Mouse (Mus musculus) urinary bladder, adult 18-20 months (tissue): Measurements from ENCODE around the gene Troap.
A peak's percentile ranks its signal among the peaks of the same experiment; 100 is the strongest.

Experiments used
- DNase-seq, 2 experiments: peaks; one replicate each; pipeline ENCODE4 v3.0.0; 2022; ENCODE audit warnings: low spot score in 2 of 2, mixed read lengths in 2 of 2

Troap gene

GRCm38 (mm10) chr15:99074019-99074599, at the start of gene Troap:
Gene Troap (plus strand): TSS chr15:99074575.
- DNase-seq, result no peak

GRCm38 (mm10) chr15:99024668-99025314, 49.6 kb upstream of the Troap start:
- DNase-seq, result peak; percentile 48 to 67

DNA sequence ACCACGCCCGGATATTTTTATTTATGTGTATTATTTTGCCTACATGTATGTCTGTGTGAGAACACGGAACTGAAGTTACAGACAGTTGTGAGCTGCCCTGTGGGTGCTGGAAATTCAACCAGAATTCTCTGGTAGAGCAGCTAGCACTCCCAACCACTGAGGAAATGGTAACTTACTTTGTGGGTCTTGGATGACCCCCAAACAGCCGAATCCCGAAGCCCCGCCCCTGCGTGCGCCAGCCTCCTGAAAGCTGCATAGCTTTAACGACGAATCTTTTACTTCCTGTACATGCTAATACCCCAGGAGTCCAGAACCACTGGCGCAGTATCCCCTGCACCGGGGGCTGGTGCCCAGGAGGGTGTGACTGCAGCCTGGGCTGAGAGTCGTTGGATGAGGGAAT, 49.0 kb upstream of the Troap start:
- no peak for DNase-seq

GRCm38 (mm10) chr15:99026259-99026658, 48.1 kb upstream of the Troap start:
- no peak for DNase-seq

- DNase-seq, result no peak
Measured at GRCm38 (mm10) chr15:99027116-99027515, 47.3 kb upstream of the Troap start.

DNA sequence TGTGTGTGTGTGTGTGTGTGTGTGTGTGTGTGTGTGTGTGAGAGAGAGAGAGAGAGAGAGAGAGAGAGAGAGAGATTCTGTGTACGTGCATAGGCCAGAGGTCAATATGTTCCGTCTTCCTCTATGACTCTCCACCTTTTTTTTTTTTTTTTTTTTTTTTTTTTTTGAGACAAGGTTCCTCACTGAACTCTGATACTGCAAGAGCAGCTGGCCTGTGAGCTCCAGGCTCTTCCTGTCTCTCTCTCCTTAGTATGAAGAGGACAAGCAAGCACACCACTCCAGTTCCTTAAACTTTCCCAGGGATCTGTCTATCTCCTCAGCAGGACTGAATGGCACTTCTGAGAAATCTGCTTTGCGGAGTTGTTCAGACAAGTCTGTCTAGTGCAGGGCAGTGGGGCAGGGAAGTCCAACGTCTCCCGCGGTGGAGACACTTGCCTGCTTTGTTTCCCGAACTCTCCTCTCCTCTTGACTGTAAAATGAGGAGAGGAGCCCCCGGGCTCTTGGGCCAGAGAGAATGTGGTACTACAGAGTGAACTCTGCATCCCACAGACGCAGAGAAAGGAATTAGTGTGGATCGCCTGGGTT, 45.4 kb upstream of the Troap start:
- no peak for DNase-seq

- DNase-seq, result peak; percentile 86 to 96
Measured at GRCm38 (mm10) chr15:99029619-99030584, 44.5 kb upstream of the Troap start, which contains the start of gene Tuba1c. Gene Tuba1c (plus strand): TSS chr15:99029891.

GRCm38 (mm10) chr15:99030585-99031387, 43.6 kb upstream of the Troap start:
- DNase-seq, result peak; percentile 65 to 76

DNA sequence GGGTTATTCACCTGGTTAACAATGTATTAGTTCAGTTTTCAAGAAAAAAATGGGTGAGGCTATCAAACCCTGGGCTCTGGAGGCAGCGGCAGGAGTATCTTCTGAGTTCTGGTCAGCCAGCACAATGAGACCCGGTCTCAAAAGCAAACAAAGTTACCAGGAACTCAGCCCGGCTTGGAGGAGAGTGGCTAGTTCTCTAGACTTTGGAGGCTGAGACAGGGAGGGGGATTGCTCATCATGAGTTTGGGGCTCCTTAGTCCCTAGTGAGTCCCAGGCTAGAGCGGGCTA, 43.0 kb upstream of the Troap start:
- no peak for DNase-seq

DNA sequence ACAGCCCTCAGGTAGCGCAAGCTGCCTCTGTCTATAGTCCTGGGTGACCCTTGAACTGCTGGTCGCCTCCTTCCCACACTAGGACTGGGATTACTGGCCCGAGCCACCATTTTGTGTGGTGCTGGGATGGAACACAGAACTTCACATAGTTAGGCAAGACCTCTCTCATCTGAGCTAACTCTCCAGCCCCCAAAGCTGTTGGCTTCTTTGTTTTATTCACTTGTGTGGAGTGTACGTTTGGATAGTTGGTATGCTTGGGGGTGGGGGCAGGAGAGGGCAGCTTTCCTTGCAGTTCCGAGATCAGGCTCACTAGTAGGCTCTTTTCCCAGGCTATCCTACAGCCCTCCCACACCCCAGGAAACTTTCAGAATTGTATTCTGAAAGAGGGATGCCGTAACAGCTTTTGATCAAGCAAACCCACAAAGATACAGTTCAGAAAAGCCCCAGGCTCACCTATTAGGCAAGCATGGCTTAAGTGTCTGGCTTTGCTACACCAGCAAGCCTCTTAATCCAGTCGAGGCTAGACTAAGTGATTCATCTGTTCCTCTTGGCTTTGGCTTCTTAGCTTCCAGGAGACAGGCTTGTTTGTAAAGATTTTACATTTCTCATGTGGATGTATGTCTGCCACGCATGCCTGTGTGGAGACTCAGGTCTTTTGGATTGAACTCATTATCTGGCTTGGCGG, 42.2 kb upstream of the Troap start:
- no peak for DNase-seq

DNA sequence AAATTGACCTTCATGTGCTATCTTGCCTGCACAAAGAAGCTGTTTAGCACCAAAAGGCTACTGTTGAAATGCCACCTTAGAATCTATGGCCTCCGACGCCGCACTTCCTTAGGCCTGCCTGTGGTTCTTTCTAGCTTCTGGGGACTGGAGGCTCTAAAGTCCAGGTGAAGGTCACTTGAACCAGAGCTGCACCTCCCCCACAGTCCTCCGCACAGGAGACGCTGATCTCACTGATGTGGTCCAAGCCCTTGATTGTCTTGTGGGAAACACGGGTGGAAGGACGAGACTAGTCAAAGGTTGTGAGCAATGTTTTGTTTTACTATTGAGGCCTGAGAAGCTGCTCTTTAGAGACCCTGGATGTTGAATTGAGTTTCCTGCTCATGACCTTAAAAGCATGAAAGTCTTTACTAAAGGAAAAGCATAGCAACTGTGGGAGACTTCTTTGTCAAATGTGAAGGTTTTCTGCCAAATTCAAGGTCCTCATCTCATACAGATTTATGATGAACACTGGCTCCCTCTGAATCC, 41.6 kb upstream of the Troap start:
- DNase-seq, result no peak

DNA sequence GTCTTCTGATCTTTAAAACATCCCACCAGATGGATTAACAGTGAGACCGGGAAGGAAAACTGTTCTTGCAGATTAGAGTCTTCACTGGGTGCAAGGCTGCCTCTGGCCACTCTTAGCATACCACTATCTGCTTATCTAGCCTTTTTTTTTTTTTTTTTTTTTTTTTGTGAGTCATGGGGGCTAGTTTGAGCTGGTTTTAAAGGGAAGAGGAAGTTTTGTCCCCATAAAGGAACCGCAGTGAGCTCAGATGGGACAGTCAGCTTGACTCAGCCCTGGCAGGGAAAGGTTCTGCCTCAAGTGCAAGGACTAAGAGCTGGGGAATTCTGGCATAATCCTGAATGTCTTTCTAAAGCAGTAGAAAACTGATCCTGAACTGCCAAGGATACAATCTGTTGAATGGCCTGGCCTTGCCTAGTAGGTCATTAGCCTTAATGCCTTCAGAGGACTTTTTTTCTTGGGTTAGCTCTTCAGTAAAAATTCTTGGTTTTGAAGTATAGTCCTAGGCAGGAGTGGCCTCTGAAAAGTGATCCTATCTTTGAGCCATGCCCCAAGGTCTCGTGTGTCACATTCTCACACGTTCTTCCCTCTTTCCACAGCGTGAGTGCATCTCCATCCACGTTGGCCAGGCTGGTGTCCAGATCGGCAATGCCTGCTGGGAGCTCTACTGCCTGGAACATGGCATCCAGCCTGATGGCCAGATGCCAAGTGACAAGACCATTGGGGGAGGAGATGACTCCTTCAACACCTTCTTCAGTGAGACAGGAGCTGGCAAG, 40.7 kb upstream of the Troap start:
- peak in 1 of 2 experiments; percentile 46 for DNase-seq

DNA sequence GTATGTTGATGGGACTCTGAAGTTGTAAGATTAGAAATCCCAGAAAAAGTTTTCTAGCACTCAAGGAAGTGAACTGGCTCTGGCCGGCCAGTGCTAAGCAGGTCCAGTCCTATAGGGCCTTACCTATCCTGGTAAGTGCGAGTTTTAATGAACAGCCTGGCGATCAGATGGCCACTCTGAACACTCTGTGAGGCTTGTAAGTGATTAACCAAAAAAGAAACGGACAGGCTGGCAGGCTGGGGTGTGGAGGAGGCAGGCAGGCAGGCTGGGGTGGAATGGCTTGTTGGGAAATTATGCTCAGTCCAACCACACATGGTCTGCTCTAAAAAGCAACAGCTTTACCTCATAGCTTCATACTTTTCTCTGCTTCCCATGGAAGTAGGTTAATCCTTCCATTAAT, 38.9 kb upstream of the Troap start:
- no peak for DNase-seq

DNA sequence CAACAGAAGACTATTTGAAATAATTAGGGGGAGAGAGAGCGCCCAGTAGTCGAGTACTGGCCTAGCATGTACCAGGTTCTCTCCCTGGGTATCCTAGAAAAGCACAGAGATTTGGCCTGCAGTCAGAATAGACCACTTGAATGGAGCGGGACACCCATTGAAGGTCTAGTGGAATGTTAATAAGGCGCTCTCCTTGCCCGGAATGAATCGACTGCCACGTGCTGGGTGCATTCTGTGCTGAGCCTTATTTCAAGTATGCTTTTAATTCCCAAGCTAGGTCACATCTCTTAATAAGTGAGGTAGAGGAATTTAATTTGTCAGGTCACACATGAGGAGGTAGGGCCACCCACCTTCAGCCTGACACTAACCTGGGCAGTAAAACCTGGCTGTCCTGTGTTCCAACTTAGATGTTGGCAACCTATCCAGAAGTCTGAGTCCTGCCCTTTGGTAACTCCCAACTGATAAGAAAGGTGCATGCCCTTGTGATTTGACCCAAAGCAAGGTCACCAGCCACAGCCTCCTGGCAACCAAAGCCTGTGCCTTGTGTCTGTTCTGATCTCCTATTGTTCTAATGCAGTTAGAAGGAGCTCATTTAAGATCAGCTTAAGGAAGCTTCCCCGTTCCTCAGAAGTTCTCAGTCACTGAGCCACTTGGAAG, 38.0 kb upstream of the Troap start:
- no peak for DNase-seq

GRCm38 (mm10) chr15:99038025-99038424, 36.4 kb upstream of the Troap start:
- DNase-seq, result no peak

DNA sequence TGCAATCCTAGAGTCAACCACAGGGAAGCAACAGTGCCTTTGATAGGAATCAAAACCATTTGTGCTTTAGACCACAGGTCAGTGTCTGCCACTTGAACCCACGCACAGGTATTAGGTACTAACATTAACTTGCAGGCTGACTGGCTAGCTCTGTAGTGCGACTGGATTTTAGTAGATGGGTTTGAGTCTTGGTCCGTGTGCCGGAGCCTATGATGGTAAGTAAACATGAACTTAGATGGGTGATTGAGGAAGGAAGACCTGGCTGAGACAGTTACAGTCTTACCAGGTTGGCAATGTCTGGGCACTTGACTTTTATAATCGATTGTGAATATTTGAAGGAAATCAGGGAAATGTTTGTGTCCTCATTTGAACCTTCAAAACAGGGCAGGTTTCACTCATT, 35.6 kb upstream of the Troap start:
- no peak for DNase-seq

GRCm38 (mm10) chr15:99039306-99039705, 35.1 kb upstream of the Troap start:
- no peak for DNase-seq

DNA sequence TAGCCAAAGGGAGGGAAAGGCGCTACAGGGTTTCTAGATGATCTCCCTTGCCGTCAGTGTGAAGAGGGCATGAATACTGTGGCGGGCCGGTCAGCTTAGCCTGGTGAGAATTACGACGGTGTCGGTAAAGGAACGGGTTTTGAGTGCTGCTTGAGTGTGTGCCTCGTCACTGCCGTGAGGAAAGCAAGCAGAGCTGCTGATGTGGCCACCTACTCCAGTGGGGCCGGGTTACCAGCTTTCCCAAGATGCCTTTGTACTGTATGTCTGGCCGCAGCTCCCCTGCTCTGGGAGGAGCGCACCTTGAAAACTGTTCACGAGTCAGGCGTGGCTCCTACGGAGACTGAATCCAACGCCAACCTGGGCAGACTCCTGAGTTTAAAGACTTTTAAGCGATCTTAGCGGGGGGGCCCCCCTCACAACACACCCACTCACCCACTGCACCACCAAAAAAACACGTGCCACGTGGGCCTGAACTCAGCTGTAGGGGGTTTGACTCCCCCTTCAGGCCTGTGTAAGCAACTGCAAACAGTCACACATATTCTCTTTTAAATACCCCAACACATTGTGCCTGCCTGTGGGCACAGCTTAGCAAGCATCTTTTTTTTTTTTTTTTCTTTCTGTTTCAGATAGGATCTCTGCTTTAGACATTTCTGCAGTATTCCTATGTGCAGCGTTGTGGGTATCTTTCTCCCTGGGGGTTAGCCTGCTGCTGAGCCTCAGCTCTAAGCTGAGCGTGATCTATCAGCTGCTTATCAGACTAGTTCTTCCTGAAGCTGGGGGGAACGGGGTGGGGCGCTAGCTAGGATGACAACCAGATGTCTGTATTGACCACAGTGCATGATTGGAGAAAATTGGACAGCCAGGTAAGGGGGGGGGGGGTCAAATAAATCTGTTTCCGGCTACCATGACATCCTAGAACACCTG, 34.1 kb upstream of the Troap start:
- no peak for DNase-seq
